Mouse (Mus musculus) right cerebral cortex, postnatal 25 days (tissue): ENCODE data around the gene Vstm2a.

ENCODE experiments used
- DNase-seq: peaks from one replicate; pipeline ENCODE4 v3.0.0; 2022

The Vstm2a gene

GRCm38 (mm10) chr11:16257473-16257921 is at the start of gene Vstm2a:
Gene Vstm2a, plus strand, starts transcription at chr11:16257724.
- DNase-seq, result peak; percentile 81

- no peak for DNase-seq
Measured at GRCm38 (mm10) chr11:16257011-16257410, 513 bp upstream of the Vstm2a start.

GRCm38 (mm10) chr11:16258300-16258699 is 776 bp downstream of the Vstm2a start:
- DNase-seq, result peak; percentile 32

- DNase-seq, result peak; percentile 32
Measured at GRCm38 (mm10) chr11:16259876-16260275, 2.4 kb downstream of the Vstm2a start.

GRCm38 (mm10) chr11:16260764-16261578 is 3.4 kb downstream of the Vstm2a start:
- DNase-seq, result peak; percentile 76

- DNase-seq, result no peak
Measured at GRCm38 (mm10) chr11:16268396-16268795, 10.9 kb downstream of the Vstm2a start.

GRCm38 (mm10) chr11:16290381-16290780 is 32.9 kb downstream of the Vstm2a start:
- no peak for DNase-seq

GRCm38 (mm10) chr11:16292960-16293359 is 35.4 kb downstream of the Vstm2a start:
- no peak for DNase-seq

DNA sequence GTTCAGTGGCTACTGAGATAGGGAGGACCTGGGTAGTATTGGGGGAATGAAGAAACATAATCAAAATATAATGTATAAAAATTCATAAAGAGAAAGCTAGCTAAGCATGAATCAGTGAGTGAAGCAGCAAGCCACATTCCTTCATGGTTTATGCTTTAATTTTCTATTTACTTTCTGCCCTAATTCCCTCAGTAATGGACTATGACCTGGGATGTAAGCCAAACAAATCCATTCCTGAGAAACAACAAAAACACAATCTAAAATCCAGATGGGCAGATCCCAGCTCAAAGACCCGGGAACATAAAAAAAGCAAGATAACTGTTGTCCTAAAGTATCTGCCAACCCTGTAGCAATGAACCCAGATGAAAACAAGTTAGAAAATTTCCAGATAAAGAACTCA is 39.0 kb downstream of the Vstm2a start:
- DNase-seq, result no peak

DNA sequence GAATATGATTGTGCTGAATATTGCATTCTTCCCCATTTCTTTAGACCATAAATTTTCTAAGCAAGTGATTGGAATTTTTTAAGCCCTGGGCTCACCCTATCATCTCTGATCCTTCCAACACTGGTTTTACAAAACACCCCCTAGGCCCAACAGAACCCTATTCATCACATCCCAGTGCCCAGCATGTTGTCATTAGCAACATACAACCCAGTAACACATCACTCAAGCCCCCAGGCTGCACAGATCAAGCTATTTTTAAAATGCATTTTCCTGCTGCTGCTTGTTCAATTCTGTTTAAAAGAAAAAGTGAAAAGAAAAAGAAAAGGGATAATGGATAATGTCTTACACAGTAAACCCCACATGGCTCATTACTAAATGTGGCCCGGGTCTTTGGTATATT is 42.0 kb downstream of the Vstm2a start:
- DNase-seq, result no peak

- DNase-seq, result no peak
Measured at GRCm38 (mm10) chr11:16299960-16300359, 42.4 kb downstream of the Vstm2a start.

- DNase-seq, result no peak
Measured at GRCm38 (mm10) chr11:16300709-16301108, 43.2 kb downstream of the Vstm2a start.

DNA sequence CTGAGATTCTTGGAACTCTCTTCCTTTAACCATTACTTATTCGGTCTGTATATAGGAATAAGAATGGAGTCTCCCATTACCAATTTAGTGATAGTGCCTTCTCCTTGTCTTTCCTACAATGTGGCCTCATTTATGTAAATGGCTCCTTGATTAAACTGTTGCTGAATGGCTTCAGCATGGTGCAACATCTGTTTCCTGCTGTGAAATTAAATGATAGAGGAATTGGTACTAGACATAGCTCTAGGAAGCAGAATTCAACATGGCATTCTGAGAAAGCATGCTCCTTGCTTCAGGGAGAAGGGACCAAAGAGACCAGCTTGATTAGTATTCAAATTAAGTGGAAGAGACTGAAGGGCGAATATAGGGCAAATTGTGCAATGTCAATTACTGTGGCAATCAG is 57.6 kb downstream of the Vstm2a start:
- DNase-seq, result no peak

- DNase-seq, result no peak
Measured at GRCm38 (mm10) chr11:16345179-16345578, 87.7 kb downstream of the Vstm2a start.

- no peak for DNase-seq
Measured at GRCm38 (mm10) chr11:16345676-16346075, 88.2 kb downstream of the Vstm2a start.

GRCm38 (mm10) chr11:16351915-16352314 is 94.4 kb downstream of the Vstm2a start:
- no peak for DNase-seq

GRCm38 (mm10) chr11:16354356-16354755 is 96.8 kb downstream of the Vstm2a start:
- no peak for DNase-seq

GRCm38 (mm10) chr11:16366852-16367587 is 109.5 kb downstream of the Vstm2a start:
- DNase-seq, result no peak

GRCm38 (mm10) chr11:16403627-16404026 is 146.1 kb downstream of the Vstm2a start:
- no peak for DNase-seq

DNA sequence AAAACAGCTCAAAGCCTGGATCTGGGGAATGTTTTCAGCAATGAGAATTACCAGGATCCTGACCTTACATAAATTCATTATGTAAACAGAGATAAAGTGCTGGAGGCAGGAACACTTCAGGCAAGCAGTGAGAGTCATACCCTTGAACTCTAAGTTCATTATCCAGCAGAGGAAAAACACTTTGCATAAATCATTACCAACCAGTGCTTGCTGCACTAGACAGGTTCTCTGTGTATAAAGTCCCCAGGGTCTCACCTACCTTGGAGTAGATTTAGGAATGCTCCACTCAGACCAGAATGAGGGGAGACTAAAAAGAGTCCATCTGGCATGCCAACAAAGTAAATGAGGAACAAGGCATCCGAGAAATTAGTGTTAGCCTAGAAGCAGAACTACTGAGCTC is 154.2 kb downstream of the Vstm2a start:
- no peak for DNase-seq

DNA sequence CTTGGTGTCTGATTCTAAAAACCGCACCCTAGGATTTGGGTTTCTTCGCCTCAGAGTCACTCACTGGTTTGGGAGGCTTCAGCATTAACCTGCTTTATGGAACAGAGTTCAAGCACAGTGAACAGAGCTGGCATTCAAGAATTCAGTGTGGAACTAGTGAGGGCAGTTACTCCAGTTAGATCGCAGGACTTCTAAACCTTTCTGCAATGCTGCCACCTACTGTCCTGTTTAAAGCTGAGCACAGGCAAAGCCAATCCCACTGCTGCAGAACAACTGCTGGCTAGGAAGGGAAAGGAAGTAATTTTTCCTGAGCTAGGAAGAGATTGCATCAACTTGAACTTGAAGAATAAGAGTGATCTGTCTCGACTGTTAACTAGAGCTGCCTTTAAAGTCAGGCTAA is 155.1 kb downstream of the Vstm2a start:
- peak; percentile 34 for DNase-seq

DNA sequence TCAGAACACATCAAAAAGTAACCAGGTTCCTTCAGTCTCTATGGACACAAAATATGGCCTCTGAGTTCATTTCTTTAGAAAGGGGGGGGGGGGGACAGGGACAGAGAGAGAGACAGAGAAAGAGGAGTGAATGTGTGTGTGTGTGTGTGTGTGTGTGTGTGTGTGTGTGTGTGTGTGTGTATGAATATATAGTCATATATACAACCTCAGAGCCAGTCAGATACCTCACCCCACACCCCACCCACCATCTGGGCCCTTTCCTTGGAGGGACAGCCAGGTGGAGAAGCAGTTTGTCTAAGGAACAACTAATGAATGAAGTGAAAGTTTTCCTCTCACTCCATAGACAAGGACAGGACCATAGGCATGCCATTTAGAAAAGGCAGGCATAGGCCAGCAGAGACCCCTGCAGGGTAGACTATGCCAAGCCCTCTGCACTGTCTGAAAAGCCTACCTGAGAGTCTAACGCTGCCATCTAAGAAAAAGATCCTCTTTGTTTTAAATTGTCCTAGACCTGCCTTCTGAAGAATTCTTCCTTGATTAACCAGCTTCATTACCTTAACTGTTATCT is 155.6 kb downstream of the Vstm2a start:
- no peak for DNase-seq

- no peak for DNase-seq
Measured at GRCm38 (mm10) chr11:16439548-16440251, 182.2 kb downstream of the Vstm2a start.
